Mouse (Mus musculus) urinary bladder, postnatal 4 days (tissue): Measurements from ENCODE around the gene Adamts1.

Experiments used
- DNase-seq, 2 experiments: peaks; one replicate each; pipeline ENCODE4 v3.0.0; 2021 to 2022; ENCODE audit warnings: low spot score in 2 of 2

Adamts1 gene

GRCm38 (mm10) chr16:85802954-85803353 lies at the start of gene Adamts1:
TSS of gene Adamts1 (minus strand) at chr16:85803113.
- DNase-seq: peak; percentile 93 to 94

GRCm38 (mm10) chr16:85827066-85827465 lies 24.2 kb upstream of the Adamts1 start:
- DNase-seq: no peak

GRCm38 (mm10) chr16:85822330-85822916 lies 19.5 kb upstream of the Adamts1 start:
- no peak for DNase-seq

- DNase-seq: no peak
Observed at GRCm38 (mm10) chr16:85819808-85820458, 17.0 kb upstream of the Adamts1 start.

GRCm38 (mm10) chr16:85814116-85814515 lies 11.2 kb upstream of the Adamts1 start:
- DNase-seq: no peak

GRCm38 (mm10) chr16:85807626-85808025 lies 4.7 kb upstream of the Adamts1 start:
- peak in 1 of 2 experiments; percentile 53 for DNase-seq

GRCm38 (mm10) chr16:85807072-85807471 lies 4.2 kb upstream of the Adamts1 start:
- DNase-seq: no peak

GRCm38 (mm10) chr16:85805581-85805980 lies 2.7 kb upstream of the Adamts1 start:
- DNase-seq: no peak

GRCm38 (mm10) chr16:85803613-85804551 lies 969 bp upstream of the Adamts1 start:
- peak; percentile 81 for DNase-seq

- DNase-seq: peak; percentile 36 to 65
Observed at GRCm38 (mm10) chr16:85801971-85802811, 722 bp downstream of the Adamts1 start.

GRCm38 (mm10) chr16:85801252-85801651 lies 1.7 kb downstream of the Adamts1 start:
- peak; percentile 66 to 79 for DNase-seq

GRCm38 (mm10) chr16:85800691-85801090 lies 2.2 kb downstream of the Adamts1 start:
- peak; percentile 85 to 88 for DNase-seq

- DNase-seq: no peak
Observed at GRCm38 (mm10) chr16:85799971-85800370, 2.9 kb downstream of the Adamts1 start.

- DNase-seq: no peak
Observed at GRCm38 (mm10) chr16:85798334-85798733, 4.6 kb downstream of the Adamts1 start.

- DNase-seq: no peak
Observed at GRCm38 (mm10) chr16:85797161-85797560, 5.8 kb downstream of the Adamts1 start.

- no peak for DNase-seq
Observed at GRCm38 (mm10) chr16:85795731-85796130, 7.2 kb downstream of the Adamts1 start.

- DNase-seq: no peak
Observed at GRCm38 (mm10) chr16:85793166-85793830, 9.6 kb downstream of the Adamts1 start.

GRCm38 (mm10) chr16:85781076-85781475 lies 21.8 kb downstream of the Adamts1 start:
- no peak for DNase-seq

GRCm38 (mm10) chr16:85779775-85780174 lies 23.1 kb downstream of the Adamts1 start:
- DNase-seq: no peak

- DNase-seq: no peak
Observed at GRCm38 (mm10) chr16:85772272-85772671, 30.6 kb downstream of the Adamts1 start.

GRCm38 (mm10) chr16:85767341-85767740 lies 35.6 kb downstream of the Adamts1 start:
- DNase-seq: no peak
